Mouse (Mus musculus) left cerebral cortex, postnatal 14 days (tissue): ENCODE data around the gene Rcan3. TPM values are rescaled to one million over a fixed set of nuclear protein-coding genes. Genes with fewer than 3 reads are reported as not detected.

Experiments
- DNase-seq, 2 experiments: peaks; one replicate each; pipeline ENCODE4 v3.0.0; 2021 to 2022; ENCODE audit warnings: low spot score in 2 of 2, mixed read lengths in 1 of 2
- intact Hi-C: fragments of 180-260 bp; cut with DNase I; formaldehyde crosslinking; loops from one replicate; pipeline ENCODE4 v1.15.1; 2025
- microRNA-seq, 2 experiments: library from miRNA; unstranded; fragments of <30 nt; microRNA quantifications; one replicate each; pipeline ENCODE4 v1.2.0; 2022
- total RNA-seq, 2 experiments: library from RNA; stranded (reverse); gene quantifications; 2 replicates each; pipeline ENCODE4 v1.2.3; 2021

Rcan3 gene
- total RNA-seq, 2 experiments from 2014 or later = 34.7 to 36.8 TPM

GRCm38 (mm10) chr4:135375444-135375843, 58.2 kb downstream of the Rcan3 start:
- intact Hi-C loops = no loop called here
- DNase-seq = no peak

GRCm38 (mm10) chr4:135373299-135373698, 60.4 kb downstream of the Rcan3 start:
- DNase-seq = no peak
- intact Hi-C loops = no loop called here

GRCm38 (mm10) chr4:135370372-135370771, 63.3 kb downstream of the Rcan3 start:
- DNase-seq = no peak
- intact Hi-C loops = no loop called here

- DNase-seq = peak in 1 of 2 experiments; percentile 33
- intact Hi-C loops = no loop called here
Measured at GRCm38 (mm10) chr4:135362828-135363227, 70.8 kb downstream of the Rcan3 start.

Small RNAs within 50 kb of the gene (microRNA-seq; reads per million reads assigned to microRNA genes)
- gene Mir700 = 812 to 862 reads per million in 2 experiments

Other genes starting within 250 kb of the Rcan3 start
- 10 to 100 TPM; 31.2 to 32.0 TPM for gene Clic4, start 161.0 kb downstream of the Rcan3 start, total RNA-seq
- 100 to 1,000 TPM; 112 to 137 TPM for gene Srrm1, start 80.5 kb downstream of the Rcan3 start, total RNA-seq
- gene Ncmap, start 35.6 kb downstream of the Rcan3 start, total RNA-seq = under 1 TPM in 1 of 2 experiments, not detected in 1; 0.91 TPM
- 1 to 10 TPM in 1 of 2 experiments, under 1 TPM in 1; 0.81 to 1.1 TPM for gene Stpg1, start 60.9 kb upstream of the Rcan3 start, total RNA-seq
- gene Nipal3, start 61.2 kb upstream of the Rcan3 start, total RNA-seq = 100 to 1,000 TPM; 111 to 118 TPM
- gene Grhl3, start 139.8 kb upstream of the Rcan3 start, total RNA-seq = 1 to 10 TPM in 1 of 2 experiments, under 1 TPM in 1; 0.95 to 1.4 TPM